Comparison of ENCODE assay signal across 27 mouse cellular contexts in genomic region chr11:80072365-80072764, GRCm38 (mm10). TPM values are rescaled to one million over a fixed set of nuclear protein-coding genes. Genes with fewer than 3 reads are reported as not detected.
A peak's percentile ranks its signal among the peaks of the same experiment; 100 is the strongest.
DNase-seq lines count a peak whose midpoint lies in the region; ATAC-seq and TF ChIP-seq lines count a peak whose summit lies in the region.
"Had no signal": no experiment of that assay in that cellular context is flagged by ENCODE, and none has a peak within 500 bp of the region (broad histone marks: within the 10 kb centered on the region; RNA-seq: fewer than 3 reads in every experiment).

No protein-coding gene starts in this region.

- peak overlapping the region; percentile 38 for H3K9ac ChIP-seq in MEL (ENCODE audit: control insufficient read depth, low read depth, low read length, poor library complexity, severe bottlenecking)
- H3K9ac ChIP-seq: embryonic facial prominence, embryonic 13.5 days; heart, embryonic 15.5 days; limb, embryonic 15.5 days; lung, embryonic 15.5 days; midbrain, embryonic 13.5 days; stomach, embryonic 15.5 days had no signal

- peak; percentile 40 to 64 for DNase-seq in spleen, postnatal 36 days (ENCODE audit: low spot score in 2 of 2)
- no peak for DNase-seq in spleen, postnatal 10 days (ENCODE audit: low spot score in 2 of 2)
- peak; percentile 78 for DNase-seq in MEL (ENCODE audit: low read depth, low spot score)
- DNase-seq in induced T-regulatory cell, adult 2 months (ENCODE audit: low read depth): peak; percentile 71
- no peak for DNase-seq in gastrocnemius, postnatal 14 days
- DNase-seq in neural tube, embryonic 10.5 days (ENCODE audit: extremely low spot score, low spot score): no peak
- DNase-seq in layer of hippocampus, adult 9-10 months (ENCODE audit: low spot score): no peak
- DNase-seq: adrenal gland, postnatal 36 days; B cell, adult 2 months; cerebellum, adult 9-11 months; gastrocnemius, postnatal 10 days; heart, adult 2 months; kidney, adult 18-20 months; layer of hippocampus, postnatal 36 days; right cerebral cortex, postnatal 4 days; thymus, adult 18-20 months had no signal

- H3K4me3 ChIP-seq in MEL (ENCODE audit: control insufficient read depth in 1 of 2, insufficient read depth in 1 of 2, low read depth in 2 of 2, low read length in 2 of 2): peak overlapping the region in 1 of 2 experiments; percentile 35; a peak in 2 of 4 replicates
- H3K4me3 ChIP-seq: embryonic facial prominence, embryonic 13.5 days; heart, adult 2 months; heart, embryonic 15.5 days; limb, embryonic 15.5 days; lung, embryonic 15.5 days; midbrain, embryonic 13.5 days; myocyte; stomach, embryonic 15.5 days had no signal

- peak overlapping the region; percentile 79 for H3K27ac ChIP-seq in MEL (ENCODE audit: control insufficient read depth, low read depth, low read length)
- H3K27ac ChIP-seq: embryonic facial prominence, embryonic 13.5 days; heart, adult 2 months; heart, embryonic 15.5 days; hindbrain, postnatal 0 days; kidney, postnatal 0 days; limb, embryonic 15.5 days; lung, embryonic 15.5 days; midbrain, embryonic 13.5 days; stomach, embryonic 15.5 days had no signal

- H3K27me3 ChIP-seq in MEL (ENCODE audit: control insufficient read depth in 1 of 2, insufficient read depth in 2 of 2, low read length in 2 of 2): no peaks in the 10 kb centered on the region
- H3K27me3 ChIP-seq: embryonic facial prominence, embryonic 13.5 days; heart, embryonic 15.5 days; limb, embryonic 15.5 days; lung, embryonic 15.5 days; midbrain, embryonic 13.5 days; stomach, embryonic 15.5 days had no signal

- TF ChIP-seq CTCF in MEL (IDR thresholded peaks at IDR 0.05 in 2 of 3, conservative IDR thresholded peaks at IDR 0.05 in 1 of 3; ENCODE audit: control insufficient read depth in 1 of 3, insufficient read depth in 1 of 3, low read depth in 2 of 3, low read length in 3 of 3, poor library complexity in 1 of 3, severe bottlenecking in 1 of 3): no peak

- no peaks in the 10 kb centered on the region for H3K9me3 ChIP-seq in MEL (replicated peaks; ENCODE audit: insufficient read depth, low read length)
- H3K9me3 ChIP-seq: embryonic facial prominence, embryonic 13.5 days; heart, embryonic 15.5 days; limb, embryonic 15.5 days; lung, embryonic 15.5 days; midbrain, embryonic 13.5 days; stomach, embryonic 15.5 days had no signal

- intact Hi-C loops in gastrocnemius, postnatal 14 days (cut with DNase I; ENCODE audit: low total_unique reads): no loop called here

- H3K36me3 ChIP-seq in MEL (ENCODE audit: control insufficient read depth in 1 of 2, insufficient read depth in 2 of 2, low read length in 2 of 2): peaks cover 8 to 55% of the 10 kb centered on the region in 2 experiments
- H3K36me3 ChIP-seq: embryonic facial prominence, embryonic 13.5 days; heart, embryonic 15.5 days; limb, embryonic 15.5 days; midbrain, embryonic 13.5 days; stomach, embryonic 15.5 days had no signal

- peaks cover 29 to 33% of the 10 kb centered on the region in 2 experiments for H3K4me1 ChIP-seq in MEL (ENCODE audit: control insufficient read depth in 1 of 2, insufficient read depth in 2 of 2, low read length in 2 of 2)
- H3K4me1 ChIP-seq: embryonic facial prominence, embryonic 13.5 days; heart, embryonic 15.5 days; lung, embryonic 15.5 days; midbrain, embryonic 13.5 days; stomach, embryonic 15.5 days had no signal

- H3K79me2 ChIP-seq in MEL (ENCODE audit: control insufficient read depth, insufficient read depth, low read length, poor library complexity): peaks cover 63% of the 10 kb centered on the region

- TF ChIP-seq POLR2A in MEL (IDR thresholded peaks at IDR 0.05; ENCODE audit: control insufficient read depth in 1 of 2, insufficient read depth in 1 of 2, low read depth in 1 of 2, low read length in 2 of 2, poor library complexity in 1 of 2): no peak

- peak; percentile 75 to 85 for TF ChIP-seq EP300 in MEL (IDR thresholded peaks at IDR 0.05; ENCODE audit: low read depth in 1 of 2, low read length in 2 of 2)

- TF ChIP-seq RAD21 in MEL (IDR thresholded peaks at IDR 0.05; ENCODE audit: low read depth, low read length): no peak

- peak; percentile 46; the same call in 1 of the 2 replicates for ATAC-seq in neutrophil, adult 5-6 weeks (ENCODE audit: extremely low read depth, insufficient number of reproducible peaks, low FRiP score, poor library complexity, severe bottlenecking)
- ATAC-seq: forebrain, embryonic 14.5 days; hindbrain, postnatal 0 days; midbrain, embryonic 13.5 days had no signal

TF ChIP-seq in MEL, 35 proteins besides CTCF, POLR2A, EP300 and RAD21:
- TF ChIP-seq MXI1 (IDR thresholded peaks at IDR 0.05; ENCODE audit: low read depth, low read length): 0 out of 2 replicates have a peak, but pooled peaks have one; percentile 31
- TF ChIP-seq BHLHE40 (IDR thresholded peaks at IDR 0.05; ENCODE audit: borderline replicate concordance, low read depth, low read length): 0 out of 2 replicates have a peak, but pooled peaks have one; percentile 13
- peak; percentile 79; the same call in 1 of the 2 replicates for TF ChIP-seq RCOR1 (IDR thresholded peaks at IDR 0.05; ENCODE audit: low read depth, low read length)
- no peak for TF ChIP-seq ZKSCAN1 (IDR thresholded peaks at IDR 0.05; ENCODE audit: low read depth, low read length)
- TF ChIP-seq GATA1 (IDR thresholded peaks at IDR 0.05; ENCODE audit: low read depth, low read length): peak; percentile 81
- TF ChIP-seq MAFK (IDR thresholded peaks at IDR 0.05; ENCODE audit: borderline replicate concordance, low read depth, low read length): no peak
- TF ChIP-seq ELF1 (IDR thresholded peaks at IDR 0.05; ENCODE audit: low read depth, low read length): peak; percentile 41; the same call in 1 of the 2 replicates
- TF ChIP-seq MEF2A (IDR thresholded peaks at IDR 0.05; ENCODE audit: extremely low read depth, insufficient replicate concordance, low read depth, low read length, poor library complexity, severe bottlenecking): no peak
- peak; percentile 16; the same call in 1 of the 2 replicates for TF ChIP-seq MYC (IDR thresholded peaks at IDR 0.05; ENCODE audit: low read depth, low read length)
- TF ChIP-seq ETS1 (IDR thresholded peaks at IDR 0.05; ENCODE audit: low read depth, low read length): peak; percentile 40; the same call in 1 of the 2 replicates
- peak; percentile 77 for TF ChIP-seq ZNF384 (IDR thresholded peaks at IDR 0.05; ENCODE audit: low read depth, low read length)
TF ChIP-seq in MEL: peak in this region for 8.

RNA-seq across cellular contexts. Expression of gene Crlf3, which starts 8.4 kb away (rescaled TPM):
- total RNA-seq in MEL (2012; rRNA removed): 104 and 107 TPM in 2 replicates
- 10 to 100 TPM in 1 of 2 experiments, not detected in 1; 71.7 TPM for polyA plus RNA-seq in MEL (2012; ENCODE audit: insufficient read depth in 1 of 2, insufficient read length in 2 of 2, low read depth in 1 of 2, low replicate concordance in 2 of 2, missing spikeins in 1 of 2)
- total RNA-seq in neutrophil, adult 5-6 weeks (2017): 355 and 386 TPM in 2 replicates
- 10 to 100 TPM in 1 of 2 experiments, 1 to 10 TPM in 1; 7.4 to 10.8 TPM for total RNA-seq in gastrocnemius, postnatal 14 days (2021)

RNA-seq across cellular contexts. Expression of gene Atad5, which starts 16.8 kb away (rescaled TPM):
- 22.1 and 22.6 TPM in 2 replicates for total RNA-seq in MEL (2012; rRNA removed)
- polyA plus RNA-seq in MEL (2012; ENCODE audit: insufficient read depth in 1 of 2, insufficient read length in 2 of 2, low read depth in 1 of 2, low replicate concordance in 2 of 2, missing spikeins in 1 of 2): 10 to 100 TPM; 17.1 to 66.9 TPM
- 3.8 and 4.3 TPM in 2 replicates for total RNA-seq in neutrophil, adult 5-6 weeks (2017)
- total RNA-seq in gastrocnemius, postnatal 14 days (2021): 1 to 10 TPM; 1.3 to 1.7 TPM

Comparison
In these comparisons a context has a peak if more than half of its experiments do, and no peak if none do; other contexts are left out.
1. DNase-seq: peak in spleen, postnatal 36 days (2 of 2), MEL (single experiment) and induced T-regulatory cell, adult 2 months (single experiment); none in spleen, postnatal 10 days (0 of 2), gastrocnemius, postnatal 14 days (single experiment), neural tube, embryonic 10.5 days (single experiment) and layer of hippocampus, adult 9-10 months (single experiment).